Mouse (Mus musculus) ovary, postnatal 36 days (tissue): ENCODE results near the gene Lsm7.
A peak's percentile ranks its signal among the peaks of the same experiment; 100 is the strongest.

Experiments
- DNase-seq: peaks from one replicate; pipeline ENCODE4 v3.0.0; 2022; ENCODE audit warnings: low spot score, mixed read lengths

Lsm7 gene

GRCm38 (mm10) chr10:80854913-80855748 is at the start of gene Lsm7, which contains the start of gene Sppl2b:
Lsm7 (minus strand) TSS chr10:80855209.
Sppl2b (plus strand) TSS chr10:80855275.
- peak; percentile 98 for DNase-seq

GRCm38 (mm10) chr10:80904709-80905108 is 49.7 kb upstream of the Lsm7 start:
- no peak for DNase-seq

- DNase-seq = no peak
These were observed 49.1 kb upstream of the Lsm7 start for GRCm38 (mm10) chr10:80904004-80904693.

GRCm38 (mm10) chr10:80903282-80903681 is 48.3 kb upstream of the Lsm7 start:
- no peak for DNase-seq

- DNase-seq = no peak
These were observed 47.4 kb upstream of the Lsm7 start for GRCm38 (mm10) chr10:80902273-80902940.

- no peak for DNase-seq
These were observed 46.6 kb upstream of the Lsm7 start for GRCm38 (mm10) chr10:80901409-80902272.

- DNase-seq = peak; percentile 95
These were observed 45.6 kb upstream of the Lsm7 start, which contains the start of gene Timm13 for GRCm38 (mm10) chr10:80900318-80901247. Timm13 (minus strand) TSS chr10:80900969.

GRCm38 (mm10) chr10:80899591-80900317 is 44.7 kb upstream of the Lsm7 start:
- DNase-seq = no peak

GRCm38 (mm10) chr10:80899074-80899473 is 44.1 kb upstream of the Lsm7 start:
- DNase-seq = no peak

GRCm38 (mm10) chr10:80897861-80898510 is 43.0 kb upstream of the Lsm7 start:
- no peak for DNase-seq

- DNase-seq = no peak
These were observed 41.8 kb upstream of the Lsm7 start for GRCm38 (mm10) chr10:80896581-80897485.

GRCm38 (mm10) chr10:80895697-80896096 is 40.7 kb upstream of the Lsm7 start:
- DNase-seq = no peak

GRCm38 (mm10) chr10:80895100-80895499 is 40.1 kb upstream of the Lsm7 start:
- no peak for DNase-seq

GRCm38 (mm10) chr10:80887181-80887580 is 32.2 kb upstream of the Lsm7 start:
- peak; percentile 84 for DNase-seq

GRCm38 (mm10) chr10:80881301-80881700 is 26.3 kb upstream of the Lsm7 start:
- peak; percentile 63 for DNase-seq

- DNase-seq = no peak
These were observed 25.9 kb upstream of the Lsm7 start for GRCm38 (mm10) chr10:80880901-80881300.

- DNase-seq = peak; percentile 52
These were observed 25.2 kb upstream of the Lsm7 start for GRCm38 (mm10) chr10:80880131-80880641.

GRCm38 (mm10) chr10:80876594-80876993 is 21.6 kb upstream of the Lsm7 start:
- DNase-seq = no peak
